Comparison of ENCODE assay signal across 26 mouse cellular contexts in genomic region chr6:31305736-31306135, GRCm38 (mm10).
A peak's percentile ranks its signal among the peaks of the same experiment; 100 is the strongest.
DNase-seq lines count a peak whose midpoint lies in the region; ATAC-seq and TF ChIP-seq lines count a peak whose summit lies in the region.
"Had no signal": no experiment of that assay in that cellular context is flagged by ENCODE, and none has a peak within 500 bp of the region (broad histone marks: within the 10 kb centered on the region; RNA-seq: fewer than 3 reads in every experiment).

No protein-coding gene starts in this region.

- peak; percentile 58 for ATAC-seq in frontal cortex, adult (ENCODE audit: low TSS enrichment)
- ATAC-seq: activated CD4-positive, CD25-positive, alpha-beta regulatory T cell, adult 4 months; CD4-positive, CD25-positive, alpha-beta regulatory T cell, adult 4 months; forebrain, embryonic 14.5 days; forebrain, embryonic 16.5 days; Patski had no signal

- intact Hi-C loops in left cerebral cortex, adult 2 months (cut with DNase I), result loop anchor here (2.0 kb wide), 1 partner anchor 21 kb away; no protein-coding TSS in a partner anchor
- intact Hi-C loops in left cerebral cortex, postnatal 36 days (cut with DNase I), result no loop called here

- no peak for DNase-seq in frontal cortex, postnatal 14 days (ENCODE audit: low spot score in 2 of 2)
- DNase-seq in left cerebral cortex, adult 2 months (ENCODE audit: extremely low spot score in 1 of 2, low spot score in 2 of 2), result no peak
- DNase-seq in left cerebral cortex, postnatal 36 days (ENCODE audit: low spot score in 2 of 2), result no peak
- no peak for DNase-seq in thymus, postnatal 4 days
- DNase-seq: adrenal gland, adult 8-10 months; adrenal gland, postnatal 14 days; adrenal gland, postnatal 36 days; B cell, adult 2 months; cerebellum, adult 11-12 months; cerebellum, adult 2 months; cerebellum, adult 9-10 months; cerebellum, postnatal 10 days; cerebellum, postnatal 25 days; embryo, embryonic 11 days had no signal

- peak overlapping the region; percentile 84 for H3K27ac ChIP-seq in left cerebral cortex, adult 2 months
- peak overlapping the region; percentile 68 for H3K27ac ChIP-seq in cortical plate, adult 2 months (ENCODE audit: insufficient read depth, low read length)
- H3K27ac ChIP-seq: embryonic facial prominence, embryonic 13.5 days; embryonic facial prominence, embryonic 15.5 days; forebrain, embryonic 10.5 days; forebrain, embryonic 12.5 days had no signal

- no peak for TF ChIP-seq POLR2A in cortical plate, adult 2 months (IDR thresholded peaks at IDR 0.05; ENCODE audit: extremely low read depth, insufficient read depth, low read length)

- no peak overlapping the region for H3K4me3 ChIP-seq in left cerebral cortex, adult 2 months
- H3K4me3 ChIP-seq in cortical plate, adult 2 months (ENCODE audit: insufficient read depth, low read length), result no peak overlapping the region
- H3K4me3 ChIP-seq: embryonic facial prominence, embryonic 13.5 days; embryonic facial prominence, embryonic 15.5 days; erythroblast, embryonic 14.5 days; forebrain, embryonic 10.5 days; forebrain, embryonic 12.5 days had no signal

- peaks cover 11% of the 10 kb centered on the region for H3K4me1 ChIP-seq in cortical plate, adult 2 months (ENCODE audit: control insufficient read depth, insufficient read depth, low read length)
- H3K4me1 ChIP-seq: embryonic facial prominence, embryonic 13.5 days; embryonic facial prominence, embryonic 15.5 days; forebrain, embryonic 10.5 days; forebrain, embryonic 12.5 days had no signal

- no peak for TF ChIP-seq CTCF in left cerebral cortex, adult 2 months (IDR thresholded peaks at IDR 0.05)
- no peak for TF ChIP-seq CTCF in cortical plate, adult 2 months (IDR thresholded peaks at IDR 0.05; ENCODE audit: extremely low read depth, insufficient read depth, low read length)
